Mouse (Mus musculus) ES-Bruce4 (cell line): ENCODE measurements around the gene Cys1.

ENCODE experiments used
- CTCF ChIP-seq: IDR thresholded peaks from one replicate; pipeline ENCODE4 v1.8.1; 2011; ENCODE audit warnings: low read depth, low read length
- EP300 ChIP-seq: IDR thresholded peaks from 2 replicates; pipeline ENCODE4 v1.6.1; 2011; ENCODE audit warnings: low read depth, low read length; ENCODE audit not compliant: insufficient read depth
- POLR2A ChIP-seq: IDR thresholded peaks from one replicate; pipeline ENCODE4 v1.8.1; 2011; ENCODE audit warnings: low read length; ENCODE audit not compliant: insufficient read depth

DNA sequence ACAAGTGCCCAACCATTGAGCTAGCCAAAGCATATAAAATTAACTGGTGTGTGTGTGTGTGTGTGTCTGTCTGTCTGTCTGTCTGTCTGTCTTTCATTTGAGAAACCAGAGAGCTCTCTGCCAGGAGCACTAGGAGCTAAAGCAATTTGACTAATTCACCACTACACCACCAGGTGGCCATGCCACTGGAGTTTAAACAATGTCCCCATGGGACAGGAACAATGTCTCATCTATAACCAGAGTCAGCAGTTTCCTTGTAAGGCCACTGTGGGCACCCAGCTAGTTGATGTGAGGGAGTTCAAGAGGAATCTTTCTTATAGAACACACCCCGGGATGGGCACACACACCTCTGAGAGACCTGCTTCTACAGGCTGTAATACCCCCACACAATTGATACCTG lies 51.4 kb downstream of the Cys1 start:
- TF ChIP-seq POLR2A: no peak
- TF ChIP-seq CTCF: no peak
- no peak for TF ChIP-seq EP300
